Mouse (Mus musculus) gastrocnemius, postnatal 4 days (tissue): ENCODE data around the gene Olfr935. TPM values are rescaled to one million over a fixed set of nuclear protein-coding genes. Genes with fewer than 3 reads are reported as not detected.

Experiments used
- DNase-seq, 2 experiments: peaks; one replicate each; pipeline ENCODE4 v3.0.0; 2021 to 2022; ENCODE audit warnings: low spot score in 2 of 2, mixed read lengths in 2 of 2
- long read RNA-seq, 2 experiments: library from polyadenylated mRNA; stranded (forward); transcript quantifications; one replicate each; pipeline ENCODE4 v2.0.0; 2021
- microRNA-seq: library from miRNA; unstranded; fragments of <30 nt; microRNA quantifications from one replicate; pipeline ENCODE4 v1.2.0, GENCODE M21; 2021
- total RNA-seq, 2 experiments: library from RNA; stranded (reverse); gene quantifications; 2 replicates each; pipeline ENCODE4 v1.2.3; 2021

The Olfr935 gene
- not detected for total RNA-seq
- long read RNA-seq, experiment 1, result 0 reads
- long read RNA-seq, experiment 2, result 0 reads

GRCm38 (mm10) chr9:38999583-38999982, at the start of gene Olfr935:
Gene Olfr935 (minus strand): TSS chr9:38999683.
- DNase-seq, result no peak

DNA sequence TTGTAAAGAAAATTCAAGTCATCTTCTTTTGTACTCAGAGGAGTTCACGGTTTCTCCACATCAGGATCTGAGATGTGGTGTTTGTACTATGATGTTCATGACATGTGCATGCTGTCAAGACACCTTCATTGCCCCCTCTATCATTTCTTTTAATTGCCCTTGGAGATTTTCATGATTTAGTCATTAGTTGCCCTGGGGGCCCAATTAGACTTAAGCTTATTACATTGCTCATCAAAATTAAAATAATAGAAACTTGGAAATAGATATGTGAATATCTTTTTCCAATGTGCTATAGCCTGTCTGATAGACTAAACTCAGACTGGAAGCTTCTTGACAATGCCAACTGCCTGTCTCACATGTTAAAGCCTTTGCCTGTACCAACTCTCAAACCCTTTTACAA, 23.8 kb upstream of the Olfr935 start, which contains the start of gene Olfr146:
Olfr146 (minus strand) TSS at position 101 of the 400 bp plus-strand sequence.
- DNase-seq, result no peak

- no peak for DNase-seq
These were observed 11.3 kb downstream of the Olfr935 start, which contains the start of gene Olfr934 for GRCm38 (mm10) chr9:38988215-38988614. Gene Olfr934 (minus strand): TSS chr9:38988315.

- DNase-seq, result no peak
These were observed 27.5 kb downstream of the Olfr935 start, which contains the start of gene Olfr933 for GRCm38 (mm10) chr9:38972013-38972412. Gene Olfr933 (plus strand): TSS chr9:38972313.

- no peak for DNase-seq
These were observed 45.4 kb downstream of the Olfr935 start for GRCm38 (mm10) chr9:38954124-38954416.

DNA sequence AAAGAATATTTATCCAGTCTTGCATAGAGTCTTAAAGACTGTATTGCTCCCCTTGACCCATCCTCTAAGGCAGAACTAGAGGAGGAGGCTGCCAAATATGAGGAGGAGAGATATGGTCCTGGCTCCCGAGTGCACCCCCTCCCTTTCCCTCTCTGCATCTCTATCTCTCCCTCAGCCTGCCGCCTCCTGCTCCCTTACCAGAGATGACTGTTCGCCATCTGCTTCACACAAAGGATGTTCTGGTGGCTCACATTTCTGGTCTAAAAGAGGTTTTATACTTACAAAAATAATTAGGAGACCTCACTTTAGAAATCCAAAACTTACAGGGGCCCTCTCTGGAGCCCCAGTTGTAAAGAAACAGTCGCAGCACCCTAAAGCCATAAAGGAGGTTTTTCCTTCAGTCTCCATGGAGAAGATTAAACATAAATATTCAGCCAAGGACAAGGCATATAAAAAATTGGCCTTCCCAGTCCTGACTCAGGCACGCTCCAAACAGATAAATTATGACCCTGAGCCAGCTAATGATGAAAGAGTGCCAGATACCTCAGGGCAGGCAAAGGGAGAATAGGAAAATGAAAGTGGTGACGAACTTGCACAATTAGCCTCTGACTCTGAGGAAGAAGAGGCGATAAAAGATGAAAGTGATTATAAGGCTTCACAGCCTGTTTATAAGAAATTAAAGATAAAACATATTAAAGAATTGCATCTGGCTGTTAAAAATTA, 45.9 kb downstream of the Olfr935 start:
- DNase-seq, result no peak

Small RNA genes within 50 kb of the gene (microRNA-seq; reads per million reads assigned to microRNA genes)
- gene Gm25529, result not detected

Other genes starting within 250 kb of the Olfr935 start
- gene Olfr920, start 247.4 kb downstream of the Olfr935 start, total RNA-seq, result under 1 TPM; 0.05 to 0.29 TPM
- gene Olfr921, start 226.6 kb downstream of the Olfr935 start, total RNA-seq, result not detected
- gene Olfr922, start 185.1 kb downstream of the Olfr935 start, total RNA-seq, result not detected
- gene Olfr923, start 173.1 kb downstream of the Olfr935 start, total RNA-seq, result not detected
- not detected for gene Olfr924, start 155.2 kb downstream of the Olfr935 start, total RNA-seq
- gene Olfr26, start 144.6 kb downstream of the Olfr935 start, total RNA-seq, result not detected
- not detected for gene Olfr926, start 122.6 kb downstream of the Olfr935 start, total RNA-seq
- gene Olfr930, start 69.9 kb downstream of the Olfr935 start, total RNA-seq, result not detected
- not detected for gene Olfr933, start 27.4 kb downstream of the Olfr935 start, total RNA-seq
- not detected for gene Olfr934, start 11.4 kb downstream of the Olfr935 start, total RNA-seq
- gene Olfr146, start 23.7 kb upstream of the Olfr935 start, total RNA-seq, result not detected
- not detected for gene Olfr937, start 65.3 kb upstream of the Olfr935 start, total RNA-seq
- not detected for gene Olfr938, start 79.2 kb upstream of the Olfr935 start, total RNA-seq
- not detected for gene Olfr27, start 128.4 kb upstream of the Olfr935 start, total RNA-seq
- gene Olfr943, start 166.6 kb upstream of the Olfr935 start, total RNA-seq, result not detected
- not detected for gene Olfr944, start 202.2 kb upstream of the Olfr935 start, total RNA-seq